Mouse (Mus musculus) right cerebral cortex, postnatal 10 days (tissue): ENCODE data around the gene Smyd1.

ENCODE experiments used
- DNase-seq, 2 experiments: peaks; one replicate each; pipeline ENCODE4 v3.0.0; 2021; ENCODE audit warnings: low spot score in 2 of 2

Smyd1 gene

DNA sequence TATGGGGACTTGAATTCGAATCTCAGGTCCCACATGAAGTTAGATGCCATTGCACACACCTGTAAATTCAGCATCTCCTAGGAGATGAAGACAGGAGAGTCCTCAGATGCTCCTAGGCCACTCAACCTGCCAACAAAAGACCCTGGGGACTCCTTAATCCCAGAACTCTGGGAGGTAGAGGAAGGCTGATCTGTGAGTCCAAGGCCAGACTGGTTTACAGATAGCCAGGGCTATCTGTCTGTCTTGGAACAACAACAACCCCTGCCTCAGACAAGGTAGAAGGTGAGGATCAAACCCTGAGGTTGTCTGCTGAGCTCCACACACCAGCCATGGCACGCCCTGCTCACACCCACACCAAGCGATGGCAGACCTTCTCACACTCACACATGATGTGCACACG lies 62.9 kb downstream of the Smyd1 start:
- no peak for DNase-seq

DNA sequence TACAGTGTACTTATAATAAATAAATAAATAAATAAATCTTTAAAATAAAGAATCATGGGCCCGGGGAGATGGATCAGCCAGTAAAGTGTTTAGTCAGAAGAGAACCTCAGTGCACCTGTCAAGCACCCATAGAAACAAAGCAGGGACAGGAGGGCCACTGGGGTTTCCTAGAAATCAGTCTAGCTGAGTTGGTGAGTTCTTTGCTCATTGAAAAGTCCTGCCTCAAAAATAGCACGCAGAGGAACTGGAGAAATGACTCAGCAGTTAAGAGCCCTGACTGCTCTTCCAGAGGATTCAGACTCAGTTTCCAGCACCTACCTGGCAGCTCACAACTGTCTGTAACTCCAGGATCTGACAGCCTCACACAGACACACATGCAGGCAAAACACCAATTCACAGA lies 63.5 kb downstream of the Smyd1 start:
- DNase-seq: no peak

DNA sequence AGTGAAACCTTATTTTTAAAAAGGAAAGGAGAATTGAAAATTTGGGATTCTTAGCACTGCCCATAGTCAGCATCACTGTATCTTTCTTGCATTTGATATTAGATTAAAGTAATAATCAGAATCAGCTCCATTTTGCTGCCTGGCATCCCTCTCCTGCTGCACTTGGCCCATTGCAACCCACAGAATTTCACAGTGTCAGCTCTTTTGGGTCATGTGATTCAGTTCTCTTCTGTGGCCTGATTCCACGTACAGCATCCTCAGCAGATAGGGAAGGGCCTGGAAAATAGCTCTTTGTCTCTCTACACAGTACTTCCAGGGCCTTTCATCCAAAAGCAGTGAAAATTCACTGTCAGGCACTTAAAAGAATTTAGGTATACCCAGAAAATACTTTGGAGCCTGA lies 64.7 kb downstream of the Smyd1 start:
- no peak for DNase-seq

DNA sequence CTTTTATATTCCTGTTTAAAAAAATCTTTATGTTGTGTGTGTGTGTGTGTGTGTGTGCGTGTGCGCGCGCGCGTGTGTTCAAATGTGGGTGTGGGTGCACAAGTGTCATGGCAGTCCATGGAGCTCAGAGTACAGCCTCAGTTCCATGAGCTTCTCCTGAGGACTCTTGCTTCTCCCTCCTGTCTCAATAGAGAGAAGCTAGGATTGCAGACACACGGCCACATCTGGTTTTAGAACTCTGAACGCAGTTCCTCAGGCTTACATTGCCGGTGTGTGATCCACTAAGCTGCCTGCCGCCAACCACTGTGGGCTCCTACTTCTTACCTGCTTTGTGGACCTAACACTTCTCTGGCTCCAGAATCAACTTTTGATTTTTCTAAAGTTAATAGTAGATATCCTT lies 65.9 kb downstream of the Smyd1 start:
- no peak for DNase-seq

DNA sequence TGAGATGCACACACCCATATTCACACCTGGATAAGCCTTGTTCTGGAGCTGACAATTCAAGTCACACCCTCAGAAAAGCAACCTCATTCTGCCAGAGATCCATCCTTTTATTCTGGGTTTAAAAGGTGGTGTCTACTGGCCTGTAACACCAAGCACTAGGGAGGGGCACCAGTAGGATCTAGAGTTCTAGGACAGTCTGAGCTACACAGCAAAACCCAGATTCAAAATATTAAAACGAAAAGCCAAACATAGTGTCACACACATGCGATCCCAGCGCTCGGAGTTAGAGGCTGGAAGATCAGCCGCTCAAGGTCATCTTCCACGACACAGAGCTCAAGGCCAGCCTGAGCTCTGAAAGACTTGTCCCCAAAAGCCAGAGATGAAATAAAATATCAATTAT lies 67.6 kb downstream of the Smyd1 start:
- DNase-seq: no peak

DNA sequence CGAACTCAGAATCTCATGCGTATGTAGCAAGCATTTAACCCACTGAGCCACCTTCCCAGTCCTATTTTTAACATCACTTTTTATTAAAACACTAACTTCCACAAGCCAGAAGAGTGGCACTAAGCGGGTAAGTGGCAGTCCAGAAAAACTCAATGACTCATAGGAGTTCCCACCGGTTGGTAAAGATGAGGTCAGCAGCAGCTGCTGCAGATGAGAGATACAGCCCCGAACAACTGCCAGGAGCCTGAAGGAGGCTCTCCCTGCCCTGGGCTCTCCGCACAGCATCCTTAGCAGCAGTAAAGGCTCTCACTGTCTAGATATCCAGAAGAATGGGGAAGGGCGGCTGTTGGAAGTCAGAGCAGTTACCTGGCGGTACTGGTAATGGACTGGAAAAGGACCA lies 71.1 kb downstream of the Smyd1 start:
- DNase-seq: no peak

DNA sequence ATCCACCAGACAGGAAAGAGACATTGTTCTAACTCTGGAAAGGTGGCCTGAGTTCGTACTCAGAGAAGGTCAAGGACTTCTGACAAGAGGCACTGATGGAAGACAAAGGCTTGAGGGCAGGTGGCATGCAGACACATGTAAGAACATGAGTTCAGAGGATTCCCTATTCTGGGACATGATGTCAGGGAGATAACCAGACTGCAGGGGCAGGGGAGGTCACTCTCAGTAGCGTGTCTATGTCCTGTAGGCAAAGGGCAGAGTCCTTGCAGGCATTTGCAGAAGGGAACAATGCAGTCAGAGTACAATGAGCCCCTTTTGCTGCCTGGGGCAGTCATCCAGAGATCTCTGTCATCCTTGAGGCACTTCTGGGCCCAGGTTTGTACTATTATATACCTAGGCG lies 72.4 kb downstream of the Smyd1 start:
- DNase-seq: no peak

DNA sequence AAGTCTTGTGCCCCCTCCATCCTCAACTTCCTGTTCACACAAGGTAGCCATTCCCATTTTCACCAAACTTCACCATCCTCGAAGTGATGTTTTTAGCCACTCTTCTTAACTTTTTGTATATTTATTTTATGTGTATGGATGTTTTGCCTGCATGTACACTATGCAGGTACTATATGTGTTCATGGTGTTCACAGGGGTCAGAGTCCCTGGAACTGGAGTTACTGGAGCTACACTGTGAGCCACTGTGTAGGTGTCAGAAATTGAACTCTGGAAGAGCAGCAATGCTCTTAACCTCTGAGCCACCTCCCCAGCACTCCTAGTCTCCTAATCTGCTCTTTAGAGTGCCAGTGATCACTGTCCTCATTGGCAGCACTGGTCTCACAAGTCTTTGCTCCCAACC lies 73.6 kb downstream of the Smyd1 start:
- DNase-seq: no peak

DNA sequence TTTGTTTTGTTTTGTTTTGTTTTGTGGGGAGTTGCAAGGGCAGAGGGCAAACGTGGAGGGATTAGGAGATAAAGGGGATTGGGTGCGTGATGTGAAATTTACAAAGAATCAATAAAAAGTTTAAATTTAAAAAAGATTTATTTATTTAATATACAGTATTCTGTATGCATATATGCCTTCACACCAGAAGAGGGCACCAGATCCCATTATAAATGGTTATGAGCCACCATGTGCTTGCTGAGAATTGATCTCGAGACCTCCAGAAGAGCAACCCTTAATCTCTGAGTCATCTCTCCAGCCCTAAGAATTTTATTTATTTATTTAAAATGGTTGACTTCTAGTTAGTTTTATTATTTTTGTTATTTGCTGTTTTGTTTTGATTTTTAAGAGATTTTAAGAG lies 78.8 kb downstream of the Smyd1 start:
- no peak for DNase-seq

DNA sequence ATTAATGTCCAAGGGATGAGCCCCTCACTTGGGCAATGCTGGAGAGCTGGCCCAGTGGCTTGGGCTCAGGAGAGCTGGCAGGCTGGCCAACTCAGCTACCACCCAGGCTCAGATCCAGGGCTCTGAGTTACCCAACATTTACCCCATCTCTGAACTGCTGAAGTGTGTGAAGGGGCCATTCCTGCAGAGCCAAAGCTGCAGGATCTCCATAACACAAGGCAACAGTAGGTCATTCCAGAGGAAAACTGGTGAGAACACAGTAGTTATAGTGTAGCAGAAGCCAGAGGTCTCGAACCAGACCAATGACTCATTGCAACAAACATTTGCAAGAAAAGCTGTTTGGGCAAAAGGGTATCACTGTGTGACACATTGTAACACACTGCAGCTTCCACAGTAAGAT lies 79.2 kb downstream of the Smyd1 start:
- no peak for DNase-seq

DNA sequence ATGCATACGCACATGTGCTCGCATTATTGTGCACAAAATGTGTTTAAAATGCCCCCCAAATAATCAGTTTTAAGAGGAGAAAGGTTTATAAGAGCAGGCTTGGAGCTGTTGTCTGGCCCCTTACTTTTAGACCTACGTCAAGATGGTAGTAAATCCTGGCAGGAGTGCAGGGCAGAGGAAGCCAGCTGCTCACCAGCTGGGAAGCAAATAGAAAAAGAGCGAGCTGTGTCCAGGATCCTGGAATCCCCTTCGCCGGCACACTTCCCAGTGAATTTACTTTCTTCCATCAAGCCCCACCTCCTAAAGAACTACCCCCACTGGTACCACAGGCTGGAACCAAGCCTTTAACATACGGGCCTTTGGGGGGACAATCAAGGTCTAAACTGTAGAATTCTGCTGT lies 81.2 kb downstream of the Smyd1 start:
- no peak for DNase-seq

DNA sequence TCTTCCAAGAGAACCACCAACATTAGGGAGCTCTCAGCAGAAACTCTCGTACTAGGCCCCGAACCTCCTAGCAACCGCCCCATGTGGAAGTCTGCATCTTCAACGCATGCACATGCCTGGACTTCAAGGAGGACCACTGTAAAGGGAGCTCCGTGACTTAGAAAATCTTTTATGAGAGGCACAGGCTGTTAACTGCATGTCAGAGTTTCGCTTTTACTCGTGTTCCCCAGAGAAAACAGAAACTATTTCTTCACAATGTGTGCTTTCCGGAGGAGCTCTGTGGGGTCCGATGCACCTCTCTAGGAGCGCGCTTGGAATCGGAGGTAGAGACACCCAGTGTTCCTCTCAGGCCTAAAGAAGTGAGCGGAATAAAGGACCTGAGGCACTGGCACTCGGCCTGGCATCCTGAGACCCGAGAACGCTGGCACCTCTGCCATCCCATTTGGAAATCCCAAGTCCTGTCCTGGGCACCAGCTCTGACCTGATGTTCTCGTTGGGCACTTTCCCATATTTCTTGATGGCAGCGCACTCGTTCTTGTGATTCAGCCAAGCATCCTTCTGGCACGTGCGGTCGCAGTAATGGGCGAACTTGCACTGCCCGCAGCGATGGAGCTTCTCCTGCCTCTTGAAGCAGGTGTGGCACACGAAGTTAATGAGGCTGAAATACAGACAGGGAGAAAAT lies 82.8 kb downstream of the Smyd1 start:
- DNase-seq: no peak

DNA sequence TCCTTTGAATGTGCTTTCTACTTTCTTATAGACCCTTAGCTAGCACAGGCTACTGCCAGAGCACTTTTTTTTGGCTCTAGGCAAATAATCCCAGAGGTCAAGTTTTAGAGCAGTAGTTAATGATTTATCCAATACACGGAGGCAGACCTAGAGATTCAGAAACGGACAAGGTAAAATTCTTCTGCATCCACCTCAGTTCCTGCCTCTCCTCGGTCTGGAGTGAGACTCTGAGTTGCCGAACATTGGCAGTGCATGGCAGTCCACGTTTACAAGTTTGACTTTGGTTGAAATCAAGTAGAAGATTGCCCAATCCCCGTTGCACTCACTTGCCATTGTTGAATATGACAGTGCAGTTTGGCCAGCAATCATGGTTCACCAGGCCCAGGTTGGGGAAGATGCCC lies 85.0 kb downstream of the Smyd1 start:
- no peak for DNase-seq

DNA sequence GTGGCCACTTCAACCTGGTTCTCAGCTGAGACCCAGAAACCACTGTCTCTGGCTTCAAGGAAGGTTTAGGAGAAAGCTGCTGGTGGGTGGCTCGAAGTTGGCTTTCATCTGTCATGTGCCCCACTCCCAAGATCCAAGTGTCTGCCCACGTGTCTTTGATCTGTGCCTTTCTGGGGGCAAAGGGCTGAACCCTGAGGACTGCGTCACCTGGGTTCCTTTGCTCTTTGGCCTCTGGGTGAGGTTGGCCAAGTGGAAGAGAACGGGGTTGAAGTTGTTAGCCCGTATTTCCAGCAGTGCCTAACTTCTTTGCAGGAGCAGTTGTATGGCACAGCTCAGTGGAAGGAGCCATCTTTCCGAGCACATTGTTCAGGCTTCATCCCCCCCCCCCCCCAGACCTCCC lies 85.5 kb downstream of the Smyd1 start:
- no peak for DNase-seq

DNA sequence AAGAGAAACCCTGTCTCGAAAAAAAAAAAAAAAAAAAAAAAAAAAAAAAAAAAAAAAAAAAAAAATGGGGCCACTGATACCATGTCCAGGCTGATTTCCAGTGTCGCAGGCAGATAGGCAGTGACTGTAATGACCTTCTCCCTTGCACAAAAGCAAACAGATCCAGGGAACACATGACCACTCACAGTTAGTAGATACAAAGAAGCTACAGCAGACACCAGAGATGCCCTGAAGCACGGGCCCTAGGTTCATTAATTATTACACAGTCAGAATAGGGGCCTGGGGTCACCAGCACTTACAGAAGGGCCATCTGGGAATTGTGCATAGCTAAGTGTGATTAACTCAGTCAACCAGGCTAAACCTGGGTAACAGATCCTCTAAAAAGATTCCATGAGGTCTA lies 86.1 kb downstream of the Smyd1 start:
- DNase-seq: no peak

DNA sequence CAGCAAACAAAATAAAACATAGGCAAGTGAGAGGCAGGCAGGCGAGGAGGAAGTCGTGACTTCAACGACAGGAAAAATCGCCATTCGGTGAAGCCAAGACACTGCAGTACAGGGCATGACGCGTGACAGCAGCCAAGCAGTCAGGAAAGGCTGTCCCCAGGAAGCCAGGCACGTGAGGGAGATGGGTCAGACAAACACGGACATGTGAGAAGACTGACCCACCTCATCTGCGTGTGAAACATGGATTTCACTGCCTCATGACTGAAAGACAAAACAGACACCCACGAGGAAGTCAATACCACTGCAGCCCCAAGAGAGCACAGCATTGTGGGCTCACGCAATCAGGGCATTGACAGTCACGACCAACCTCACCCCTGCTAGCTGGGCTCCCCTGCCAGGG lies 86.9 kb downstream of the Smyd1 start:
- DNase-seq: no peak

DNA sequence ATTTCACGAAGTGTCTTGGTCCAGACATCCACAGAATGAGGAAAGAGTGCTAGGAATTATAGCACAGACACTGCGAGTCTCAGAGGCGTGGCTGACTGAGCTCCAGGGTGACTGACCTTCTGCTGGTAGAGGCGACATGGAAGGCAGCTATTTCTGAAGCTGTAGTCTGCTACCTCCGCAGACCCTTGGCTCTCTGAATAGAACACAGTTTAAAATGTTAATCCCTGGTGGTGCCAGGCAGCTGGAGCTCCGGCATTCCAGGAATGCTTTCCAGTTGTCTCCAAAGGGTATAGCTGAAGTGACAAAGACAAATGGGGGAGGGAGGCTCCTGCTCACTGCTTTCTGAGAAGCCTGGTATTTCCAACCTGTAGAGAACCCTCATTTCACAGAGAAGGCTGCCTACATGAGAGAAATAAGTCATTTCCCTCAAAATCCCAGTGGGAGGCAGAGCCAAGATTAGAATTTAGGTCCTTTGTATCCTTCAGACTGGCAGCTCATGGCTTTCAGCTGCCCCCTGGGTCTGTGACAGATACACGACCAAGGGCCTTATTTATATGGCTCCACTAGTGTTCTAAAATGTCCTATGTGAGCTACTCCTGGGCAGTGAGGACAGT lies 94.8 kb downstream of the Smyd1 start:
- DNase-seq: no peak

DNA sequence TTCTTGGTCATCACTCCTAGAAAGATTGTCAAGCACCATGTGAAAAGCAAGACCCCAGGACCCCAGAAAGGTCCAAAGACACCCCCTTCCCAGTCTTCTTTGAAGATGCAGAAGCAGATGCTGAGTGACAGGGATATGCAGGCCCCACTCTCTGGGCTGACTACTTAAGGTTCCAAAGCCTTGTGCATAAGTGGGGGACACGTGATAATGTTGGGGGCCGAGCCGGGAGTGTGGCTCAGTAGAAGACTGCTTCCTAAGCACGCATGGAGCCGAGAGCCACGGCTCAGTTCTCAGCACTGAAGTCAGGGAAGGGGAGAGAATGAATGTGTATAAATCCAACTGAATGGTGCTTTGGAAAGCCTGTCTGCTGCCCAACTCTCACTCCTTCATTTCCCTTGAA lies 95.5 kb downstream of the Smyd1 start:
- no peak for DNase-seq

DNA sequence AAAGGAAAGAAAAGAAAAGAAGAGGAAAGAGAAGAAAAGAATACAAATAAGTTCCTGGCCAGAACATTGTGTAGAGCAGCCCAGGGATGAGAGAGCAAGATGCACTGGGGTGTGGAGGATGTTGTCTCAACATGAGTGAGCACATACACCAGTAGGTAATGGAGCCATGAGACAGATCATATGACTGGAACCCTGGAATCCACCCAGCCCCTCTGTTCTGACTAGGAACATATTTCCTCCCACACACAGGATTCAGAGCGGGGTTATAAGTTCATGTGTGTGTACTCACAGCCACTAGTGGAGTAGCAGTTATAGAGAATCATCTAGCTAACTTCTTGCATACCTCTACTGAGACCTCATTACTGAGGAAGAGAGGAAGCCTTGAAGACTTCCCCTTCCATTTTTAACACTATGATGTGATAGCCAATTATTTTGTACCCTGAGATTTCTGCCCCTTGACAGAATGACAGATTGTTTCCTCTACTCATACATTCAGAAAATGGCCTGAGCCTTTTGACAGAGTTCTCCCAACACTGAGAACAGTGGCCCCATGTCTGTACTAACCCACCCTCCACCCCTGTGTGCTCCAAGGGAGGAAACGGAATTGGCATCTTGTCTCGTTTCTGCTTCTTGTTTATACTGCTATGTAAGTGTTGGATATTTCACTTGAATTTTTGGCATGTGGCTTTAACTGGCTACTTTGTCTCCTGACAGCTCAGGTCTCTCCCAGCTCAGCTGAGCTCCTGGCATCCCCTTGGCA lies 97.7 kb downstream of the Smyd1 start:
- no peak for DNase-seq

DNA sequence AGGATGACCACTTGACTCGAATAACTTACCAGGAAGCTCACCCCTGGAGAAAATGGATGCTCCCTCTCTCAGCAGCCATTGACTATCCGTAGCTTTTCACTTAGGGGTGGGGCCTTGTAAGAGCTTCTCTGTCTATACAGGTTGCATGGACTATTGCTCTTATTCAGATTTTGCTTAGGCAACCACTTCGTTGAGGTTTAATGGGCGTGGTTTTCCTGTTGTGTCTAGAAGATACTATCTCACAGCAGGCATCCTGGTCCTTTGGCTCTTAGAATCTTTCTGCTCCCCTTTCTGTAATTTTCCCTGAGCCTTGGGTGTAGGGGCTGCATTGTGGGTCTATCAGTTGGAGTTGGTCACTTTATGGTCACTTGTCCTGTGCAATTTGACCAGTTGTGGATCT lies 100.5 kb downstream of the Smyd1 start:
- no peak for DNase-seq

DNA sequence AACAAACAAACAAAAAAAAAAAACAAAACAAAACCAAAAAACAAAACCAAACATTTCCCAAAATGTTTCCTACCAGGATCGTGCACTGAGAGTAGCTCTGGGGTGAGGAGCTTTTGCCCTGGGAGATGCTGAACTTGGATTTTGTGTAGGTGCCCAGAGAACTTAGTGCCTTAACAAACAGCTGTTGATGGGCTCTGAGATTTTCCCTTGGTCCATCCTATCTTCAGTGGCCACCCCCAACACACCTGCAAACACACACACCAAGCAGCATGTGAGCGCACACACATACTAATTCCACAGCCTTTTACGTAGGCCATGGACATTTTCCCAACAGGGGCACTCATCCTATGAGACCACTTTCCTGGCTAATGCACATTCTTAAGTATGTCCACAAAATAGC lies 109.6 kb downstream of the Smyd1 start:
- DNase-seq: no peak

DNA sequence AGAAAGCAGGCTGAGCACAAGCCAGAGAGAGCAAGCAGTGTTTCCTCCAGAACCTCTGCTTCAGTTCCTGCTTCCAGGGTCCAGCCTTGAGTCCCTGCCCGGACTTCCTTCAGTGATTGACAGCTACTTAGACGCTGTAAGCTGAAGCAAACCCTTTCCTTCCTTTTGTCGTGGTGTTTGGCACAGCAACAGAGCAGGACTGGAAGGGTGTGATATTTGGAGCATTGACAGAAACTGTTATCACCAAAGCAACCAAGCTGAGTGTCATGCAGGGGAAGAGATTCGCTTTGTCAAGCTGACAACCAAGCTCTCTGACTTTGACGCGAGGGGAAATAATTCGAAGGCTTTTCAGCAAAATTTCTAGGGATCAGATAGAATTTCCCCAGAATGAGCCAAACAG lies 110.1 kb downstream of the Smyd1 start:
- no peak for DNase-seq

DNA sequence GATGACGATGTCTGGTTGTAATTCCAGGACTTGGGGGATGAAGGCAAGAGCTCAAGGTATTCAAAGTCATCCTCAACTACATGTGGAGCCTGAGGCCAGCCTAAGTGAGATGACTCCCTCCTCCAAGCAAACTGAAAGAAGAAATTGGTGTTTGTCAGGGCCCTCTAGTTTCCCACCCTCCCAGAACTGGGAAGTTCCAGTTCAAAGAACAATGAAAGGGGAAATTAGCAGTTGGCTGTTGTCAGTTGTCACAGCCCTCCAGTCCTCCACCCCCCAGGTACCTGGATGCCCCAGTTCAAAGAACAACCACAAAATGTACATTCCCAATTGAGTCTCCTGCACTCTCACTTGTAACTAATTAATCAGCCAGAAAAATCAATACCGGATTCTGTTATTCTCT lies 113.3 kb downstream of the Smyd1 start:
- no peak for DNase-seq
